Mouse (Mus musculus): ENCODE data around the gene Adam10.

The Adam10 gene

DNA sequence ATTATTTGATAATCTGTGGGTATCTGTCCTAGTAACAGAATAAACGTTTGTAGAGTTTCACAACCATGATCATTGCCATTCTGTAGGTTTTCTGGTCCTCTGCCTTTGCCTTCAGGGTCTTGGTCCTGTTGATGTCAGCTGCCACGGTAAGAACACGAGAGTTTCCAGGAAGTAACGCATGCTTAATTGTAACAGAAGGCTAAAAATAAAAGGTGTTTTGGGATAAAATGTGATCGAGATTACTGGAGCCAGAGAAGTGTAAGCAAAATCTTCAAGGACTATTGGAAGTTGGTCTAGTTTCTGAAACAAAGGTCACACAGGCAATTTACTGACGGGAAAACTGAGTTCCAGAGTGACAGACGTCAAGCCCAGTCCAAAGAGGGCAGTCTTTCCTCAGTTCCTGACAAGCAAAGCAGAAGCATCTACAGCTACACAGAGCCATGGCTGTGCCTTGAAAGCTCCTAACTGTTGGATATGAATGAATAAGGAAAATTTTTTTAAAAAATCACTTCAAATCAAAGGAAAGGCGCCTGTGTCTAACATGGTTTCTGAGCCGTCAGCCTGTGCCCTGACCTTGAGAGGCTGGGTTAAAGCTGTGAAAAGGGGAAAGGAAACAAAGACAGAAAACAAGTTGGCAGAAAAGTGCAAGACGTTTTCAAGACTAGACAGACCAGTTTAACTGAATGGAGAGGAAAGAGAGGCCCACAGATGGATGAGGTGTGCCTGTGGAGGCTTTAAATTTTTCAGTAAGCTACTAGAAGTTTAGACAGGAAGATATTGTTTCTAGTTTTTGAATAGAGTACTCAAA, 6.8 kb upstream of the Adam10 start:
- no peak for DNase-seq (ENCODE audit: low spot score in 2 of 2)

DNA sequence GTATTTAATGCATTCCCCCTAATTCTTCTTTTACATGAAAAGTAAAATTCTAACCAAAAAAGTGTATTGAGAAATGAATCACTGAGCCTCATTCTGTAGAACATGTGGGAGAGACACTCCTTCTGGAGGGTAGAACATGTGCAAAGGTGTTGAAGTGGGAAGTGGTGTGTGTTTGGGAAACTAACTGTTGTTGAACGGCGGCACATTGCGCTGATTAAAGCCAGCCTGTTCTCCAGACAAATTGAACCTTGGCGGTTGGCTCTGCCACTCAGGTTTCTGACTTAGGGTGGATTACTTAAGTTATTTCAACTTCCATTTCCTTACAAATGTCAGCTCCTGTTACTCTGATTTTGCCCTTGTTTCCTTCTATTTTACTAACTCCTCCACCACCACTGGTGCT, 5.1 kb upstream of the Adam10 start:
- DNase-seq (ENCODE audit: low spot score in 2 of 2), result no peak

DNA sequence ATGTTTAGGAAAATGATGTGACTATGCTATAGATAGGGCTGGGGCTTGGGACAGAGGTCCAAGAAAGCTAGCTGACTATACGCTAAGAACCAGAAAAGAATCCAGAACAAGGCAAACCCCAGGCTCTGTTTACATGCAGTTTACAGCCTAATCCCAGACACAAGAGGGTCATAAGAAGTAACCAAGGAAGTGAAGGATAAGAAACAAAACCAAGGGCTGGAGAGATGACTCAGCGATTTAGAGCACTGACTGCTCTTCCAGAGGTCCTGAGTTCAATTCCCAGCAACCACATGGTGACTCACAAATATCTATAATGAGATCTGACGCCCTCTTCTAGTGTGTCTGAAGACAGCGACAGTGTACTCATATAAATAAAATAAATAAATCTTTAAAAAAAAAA, 3.7 kb upstream of the Adam10 start:
- DNase-seq (ENCODE audit: low spot score in 2 of 2), result no peak

DNA sequence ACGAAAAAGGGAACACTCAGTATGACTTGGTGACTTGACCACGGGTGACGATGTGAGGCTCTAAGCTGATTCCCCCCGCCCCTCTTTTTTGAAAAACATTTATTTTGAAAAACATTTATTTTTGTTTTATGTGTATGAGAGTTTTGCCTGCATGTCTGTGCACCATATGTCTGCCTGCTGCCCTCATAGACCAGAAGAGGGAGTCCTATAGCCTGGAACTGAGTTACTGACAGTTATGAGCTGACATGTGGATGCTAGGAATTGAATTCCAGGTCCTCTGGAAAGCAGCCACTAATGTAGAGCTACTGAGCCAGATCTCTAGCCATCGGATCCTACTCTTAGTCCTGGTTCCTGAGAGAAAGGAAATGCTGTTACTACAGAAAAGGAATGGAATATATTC, 2.8 kb upstream of the Adam10 start:
- no peak for DNase-seq (ENCODE audit: low spot score in 2 of 2)

DNA sequence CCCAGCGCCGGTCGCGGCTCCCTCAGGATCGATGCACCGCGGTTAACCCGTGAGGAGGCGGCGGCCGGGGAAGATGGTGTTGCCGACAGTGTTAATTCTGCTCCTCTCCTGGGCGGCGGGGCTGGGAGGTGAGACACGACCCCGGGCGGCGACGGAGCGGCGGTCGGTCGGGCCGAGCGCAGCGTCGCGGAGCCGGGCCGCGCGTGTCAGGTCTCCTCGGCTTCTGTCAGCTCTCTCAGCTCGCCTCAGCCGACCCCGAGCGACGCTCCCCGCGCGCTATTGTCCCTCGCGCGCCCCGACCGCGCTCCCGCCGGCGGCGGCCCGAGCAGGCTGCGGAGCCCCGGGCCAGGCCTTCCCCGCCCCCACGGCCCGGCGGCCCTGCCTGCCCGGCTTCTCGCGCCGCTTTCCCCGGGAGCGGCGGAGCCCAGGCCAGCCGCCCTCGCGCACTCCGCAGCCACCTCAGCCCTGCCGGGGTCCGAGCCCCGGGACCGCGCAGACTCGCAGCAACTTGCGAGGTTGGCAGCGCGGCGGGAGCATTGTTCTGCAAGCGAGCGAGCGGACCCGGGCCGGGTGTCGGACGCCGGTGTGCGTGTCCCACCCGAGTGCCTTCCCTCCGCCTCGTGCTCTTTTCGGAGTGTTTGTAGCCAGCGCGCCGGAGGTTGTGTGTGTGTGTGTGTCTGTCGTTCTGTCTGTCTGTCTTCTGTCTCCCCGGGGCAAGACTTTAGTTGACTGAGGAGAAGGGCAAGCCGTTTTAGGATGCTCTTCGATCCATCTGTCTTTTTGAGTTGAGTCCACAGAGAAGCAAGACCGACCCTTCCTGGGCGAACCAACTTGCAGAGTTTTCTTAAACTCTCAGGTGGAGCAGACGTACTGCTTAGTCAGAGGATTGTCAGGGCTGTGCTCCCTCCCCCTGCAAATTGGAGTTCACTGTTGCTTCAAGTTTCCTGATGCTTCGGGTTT, 615 bp downstream of the Adam10 start:
- peak; percentile 32 to 43 for DNase-seq (ENCODE audit: low spot score in 2 of 2)

DNA sequence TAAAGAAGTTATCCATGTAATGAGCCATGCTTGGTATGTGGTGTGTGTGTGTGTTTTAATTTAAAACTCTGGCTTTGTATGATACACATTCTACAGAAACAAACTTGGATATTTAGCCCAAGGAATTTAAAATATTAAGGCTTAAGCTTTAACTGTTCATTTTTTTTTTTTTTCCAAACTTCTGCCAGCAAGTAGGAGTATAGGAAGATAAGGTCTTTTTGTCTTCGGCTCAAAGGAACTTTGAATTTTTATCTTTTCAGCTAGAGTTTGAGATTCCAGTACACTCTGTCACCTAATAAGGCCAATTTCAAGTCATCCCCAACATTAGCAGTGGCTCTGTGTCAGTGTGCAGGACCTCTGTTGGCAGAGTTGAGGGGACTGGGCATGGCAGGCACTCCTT, 3.4 kb downstream of the Adam10 start:
- DNase-seq (ENCODE audit: low spot score in 2 of 2), result no peak

DNA sequence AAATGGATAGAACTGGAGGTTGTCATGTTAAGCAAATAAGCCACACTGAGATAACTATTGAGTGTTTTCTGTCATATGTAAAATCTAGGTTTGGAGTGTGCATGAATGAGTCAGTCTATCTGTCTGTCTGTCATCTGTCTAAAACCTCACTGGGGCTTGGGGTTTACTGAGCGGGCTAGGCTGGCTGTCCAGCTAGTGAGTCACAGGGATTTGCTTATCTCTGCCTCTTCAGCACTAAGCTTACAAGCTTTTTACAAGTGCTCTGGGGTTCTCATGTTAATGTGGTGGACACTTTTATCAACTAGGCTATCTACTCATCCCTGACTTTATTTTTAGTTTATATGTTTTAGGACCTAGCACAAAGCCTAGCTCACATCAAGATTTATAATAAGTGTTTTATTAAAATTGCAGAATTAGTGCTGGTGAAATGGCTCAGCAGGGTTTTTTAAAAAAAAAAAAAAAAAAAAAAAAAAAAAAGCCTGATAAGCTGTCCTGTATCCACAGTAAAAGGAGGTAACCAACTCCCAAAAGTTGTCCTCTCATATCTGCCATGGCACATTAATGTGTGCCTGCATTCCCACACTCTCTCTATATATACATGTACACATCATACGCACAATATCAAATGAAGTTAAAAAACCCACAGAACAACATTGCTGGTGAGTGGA, 9.6 kb downstream of the Adam10 start:
- no peak for DNase-seq (ENCODE audit: low spot score in 2 of 2)

DNA sequence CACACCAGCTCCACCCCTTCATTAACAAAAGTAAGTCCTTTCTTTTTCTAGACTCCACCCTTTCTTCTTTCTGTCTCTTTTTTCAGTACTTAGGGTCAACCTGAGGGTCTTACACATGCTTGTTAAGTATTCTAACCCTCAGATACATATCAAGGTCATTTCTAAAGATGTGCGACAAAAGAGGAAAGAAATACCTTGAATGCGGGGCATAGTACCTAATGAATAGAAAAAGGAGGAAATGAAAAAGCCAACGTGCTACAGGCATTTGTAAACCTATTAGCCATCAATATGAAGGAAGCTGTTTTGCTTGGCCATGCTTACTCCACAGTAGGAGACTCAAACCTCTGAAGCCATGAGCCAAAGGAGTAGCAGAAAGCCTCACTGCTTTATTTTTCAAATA, 11.1 kb downstream of the Adam10 start:
- DNase-seq (ENCODE audit: low spot score in 2 of 2), result no peak

DNA sequence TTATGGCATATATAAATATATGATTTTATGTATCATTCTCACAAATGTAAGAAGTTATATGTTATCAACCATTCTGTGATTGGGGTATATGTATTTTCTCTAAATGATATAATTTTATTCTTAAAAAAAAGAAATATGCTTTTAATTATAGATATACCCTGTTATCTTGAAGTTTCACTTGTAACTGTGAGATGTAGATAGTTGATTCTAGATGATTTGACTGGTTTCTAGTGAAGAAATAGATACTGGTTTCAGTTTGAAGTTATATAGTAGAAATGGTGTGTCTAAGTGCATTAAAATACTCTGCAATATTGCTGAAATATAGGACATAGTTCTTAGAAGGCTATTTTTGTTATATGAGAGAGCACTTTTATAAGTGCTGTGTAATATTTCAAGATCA, 11.8 kb downstream of the Adam10 start:
- no peak for DNase-seq (ENCODE audit: low spot score in 2 of 2)

DNA sequence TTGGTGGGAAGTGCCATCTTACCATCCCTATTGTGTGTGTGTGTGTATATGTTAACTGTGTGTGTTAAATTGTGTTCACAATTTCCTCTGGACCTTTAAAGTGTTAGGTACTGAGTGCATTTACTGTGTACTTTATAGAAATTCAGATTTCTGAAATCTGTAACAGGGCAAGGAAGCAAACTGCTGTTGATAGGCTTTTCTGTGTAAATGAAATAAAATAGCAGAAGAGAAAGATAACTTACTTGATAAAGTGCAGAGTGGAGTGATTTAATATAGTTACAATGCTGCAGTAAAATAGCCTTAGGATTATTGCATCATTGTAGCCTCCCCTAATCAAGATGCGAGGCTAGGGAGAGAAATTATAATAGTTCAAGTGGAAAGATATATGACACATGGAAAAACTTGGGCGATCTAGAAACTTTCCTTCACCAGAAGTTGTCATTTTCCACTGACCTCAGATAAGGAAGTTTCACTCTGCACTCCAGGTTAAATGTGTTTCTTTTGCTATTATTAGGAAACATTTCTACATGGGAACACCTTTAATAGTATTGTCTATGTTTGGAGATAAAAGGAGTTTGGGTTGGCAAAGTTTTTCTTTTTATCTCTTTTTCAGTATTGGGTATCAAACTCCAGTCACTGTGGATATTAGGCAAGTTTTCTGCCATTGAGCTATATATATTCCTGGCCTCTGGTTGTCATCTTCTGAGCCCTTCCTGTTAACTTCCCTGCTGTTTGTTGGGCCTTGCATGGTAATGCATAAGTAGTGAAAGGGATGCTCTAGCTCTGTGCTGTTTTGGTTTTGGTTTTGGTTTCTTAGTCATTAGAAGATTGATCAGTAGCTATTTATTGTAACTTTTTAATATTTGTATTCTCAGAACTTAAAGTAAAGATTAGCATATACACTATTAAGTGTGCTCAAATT, 13.2 kb downstream of the Adam10 start:
- DNase-seq (ENCODE audit: low spot score in 2 of 2), result no peak

DNA sequence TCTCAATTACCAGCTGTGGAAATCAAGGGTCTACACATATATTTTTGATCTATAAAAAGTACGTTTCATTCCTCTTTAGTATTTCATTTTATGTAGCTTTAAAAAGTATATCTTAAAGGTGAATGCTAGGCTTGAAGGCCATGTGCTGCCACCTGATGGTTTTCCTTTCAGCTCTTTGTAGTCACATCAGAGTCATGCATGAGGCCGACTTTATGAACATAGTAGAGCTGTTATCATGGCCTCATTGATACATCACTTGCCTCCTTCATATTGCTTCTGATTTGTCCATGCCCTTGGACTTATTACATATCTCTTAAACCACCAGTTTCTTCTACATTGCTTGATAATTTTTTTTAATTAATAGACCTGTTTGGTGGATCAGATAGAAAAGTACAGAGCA, 16.9 kb downstream of the Adam10 start:
- no peak for DNase-seq (ENCODE audit: low spot score in 2 of 2)

DNA sequence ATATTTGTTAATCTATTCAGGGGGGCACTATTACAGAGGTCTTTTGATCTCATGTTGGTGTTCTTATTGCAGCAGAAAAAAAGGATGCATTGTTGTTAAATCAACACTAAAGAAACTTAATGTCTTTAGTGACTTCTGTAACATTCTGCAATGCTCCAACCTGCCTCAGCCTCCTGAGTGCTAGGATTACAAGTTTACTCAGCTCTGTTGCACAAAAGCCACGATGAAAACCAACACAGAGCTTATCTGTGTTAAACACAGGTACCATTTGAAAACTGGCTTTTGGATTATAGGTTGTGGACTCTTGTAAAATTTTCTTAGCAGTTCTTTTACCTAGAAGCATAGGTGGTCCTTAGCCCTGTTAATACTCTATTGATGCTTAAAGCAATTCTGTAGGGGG, 19.3 kb downstream of the Adam10 start:
- no peak for DNase-seq (ENCODE audit: low spot score in 2 of 2)

DNA sequence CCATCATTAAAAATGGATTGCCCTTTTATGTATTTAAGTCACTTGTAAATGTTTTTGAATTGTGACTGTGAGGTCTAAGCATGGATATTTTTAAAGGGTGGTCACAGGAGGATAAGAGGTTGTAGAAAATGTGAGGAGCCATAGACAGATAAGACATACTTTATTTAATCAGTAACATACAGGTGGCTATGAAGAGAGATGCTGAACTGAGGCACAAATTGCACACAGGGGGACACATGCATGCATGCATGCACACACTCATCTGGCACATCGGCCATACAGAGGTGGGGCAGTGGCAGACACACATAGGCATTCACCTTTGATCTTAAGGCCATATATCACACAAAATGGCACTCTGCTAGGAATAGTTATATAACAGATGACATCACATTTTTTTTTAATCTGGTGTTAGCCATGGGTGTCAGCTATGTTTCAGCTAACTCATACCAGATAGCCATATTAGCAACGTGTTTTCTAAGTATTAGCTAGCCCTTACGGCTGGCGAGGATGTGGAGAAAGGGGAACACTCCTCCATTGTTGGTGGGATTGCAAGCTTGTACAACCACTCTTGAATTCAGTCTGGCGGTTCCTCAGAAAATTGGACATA, 24.9 kb downstream of the Adam10 start:
- DNase-seq (ENCODE audit: low spot score in 2 of 2), result no peak

DNA sequence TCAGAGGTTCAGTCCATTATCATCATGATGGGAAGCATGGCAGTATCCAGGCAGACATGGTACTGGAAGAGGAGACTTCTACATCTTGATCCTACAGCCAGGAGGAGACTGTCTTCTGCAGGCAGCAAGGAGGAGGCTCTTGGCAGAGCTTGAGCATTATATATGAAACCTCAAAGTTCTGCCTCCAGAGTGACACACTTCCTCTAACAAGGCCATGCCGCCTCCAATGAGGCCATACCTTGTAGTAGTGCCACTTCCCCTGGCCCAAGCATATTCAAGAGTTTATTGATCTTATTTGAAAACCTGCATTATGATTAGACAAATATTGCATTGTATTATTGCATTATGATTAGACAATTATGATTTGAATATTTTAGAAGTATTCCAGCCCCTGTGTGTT, 27.6 kb downstream of the Adam10 start:
- DNase-seq (ENCODE audit: low spot score in 2 of 2), result no peak

DNA sequence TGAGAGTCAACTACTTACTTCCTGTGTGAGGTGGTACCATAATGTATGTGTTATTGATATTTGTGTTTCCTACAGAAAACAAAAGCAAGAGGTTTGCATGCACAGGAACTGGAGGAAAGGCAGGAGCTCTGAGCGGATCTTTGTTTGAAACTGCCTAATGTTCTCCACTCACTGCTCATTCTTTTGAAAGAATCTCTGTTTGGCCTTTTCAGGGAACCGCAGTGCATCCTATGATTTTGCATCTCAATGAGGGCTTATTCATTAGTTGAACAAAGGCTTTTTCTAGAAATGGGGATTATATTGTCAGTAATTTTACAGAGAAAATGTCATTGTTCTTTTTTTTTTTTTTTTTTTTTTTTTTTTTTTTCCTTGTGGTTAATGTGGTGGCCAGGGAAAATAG, 50.7 kb downstream of the Adam10 start:
- no peak for DNase-seq (ENCODE audit: low spot score in 2 of 2)

DNA sequence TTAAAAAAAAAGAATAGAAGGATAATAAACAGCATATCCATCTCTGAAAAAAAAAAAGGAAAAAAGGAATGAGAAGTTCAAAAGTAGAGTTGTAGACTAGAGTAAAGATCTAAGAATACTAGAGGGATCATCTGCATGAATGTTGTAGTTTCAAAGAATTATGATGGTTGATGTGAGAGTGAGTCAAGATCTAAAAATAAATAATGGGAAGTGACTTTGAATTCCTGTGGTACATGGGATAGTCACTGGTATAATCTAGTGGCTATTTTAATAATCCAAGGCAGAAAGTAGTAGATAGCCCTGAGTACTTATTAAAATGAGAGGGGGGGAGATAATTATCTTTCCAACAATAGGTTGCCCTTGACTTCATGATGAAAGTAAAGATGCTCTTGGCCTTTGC, 52.3 kb downstream of the Adam10 start:
- no peak for DNase-seq (ENCODE audit: low spot score in 2 of 2)

DNA sequence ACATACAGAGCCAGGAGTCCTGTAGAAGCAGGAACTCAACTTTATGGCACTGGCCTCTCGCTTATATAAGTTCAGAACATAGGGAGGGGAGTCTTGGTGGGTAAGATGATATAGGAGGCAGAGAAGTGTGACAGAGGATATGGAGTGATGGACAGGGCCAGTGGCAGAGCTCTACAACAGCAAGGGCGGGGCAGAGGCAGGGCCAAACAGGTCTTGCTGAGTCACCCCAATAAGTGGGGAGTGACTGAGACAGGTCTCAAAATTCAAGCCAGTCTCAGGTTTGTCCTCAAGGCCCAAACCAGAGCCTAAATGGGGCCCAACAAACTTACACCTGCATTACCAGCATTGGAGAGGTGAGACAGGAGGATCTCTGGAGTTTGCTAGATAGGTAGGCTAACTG, 54.4 kb downstream of the Adam10 start:
- no peak for DNase-seq (ENCODE audit: low spot score in 2 of 2)

DNA sequence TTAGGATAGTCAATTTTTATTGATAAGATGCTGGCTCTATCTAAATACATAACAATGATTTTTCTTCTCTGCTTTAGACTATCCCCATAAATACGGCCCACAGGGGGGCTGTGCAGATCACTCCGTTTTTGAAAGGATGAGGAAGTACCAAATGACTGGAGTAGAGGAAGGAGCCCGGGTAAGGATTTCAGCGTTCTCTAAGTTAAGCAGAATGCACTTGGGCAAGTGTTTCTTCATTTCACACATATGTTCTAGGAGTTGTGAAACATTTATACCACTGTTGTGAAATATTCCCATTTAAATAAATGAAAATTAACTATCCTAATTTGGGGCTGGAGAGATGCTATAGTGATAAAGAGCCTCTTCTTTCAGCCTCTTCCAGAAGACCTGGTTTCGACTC, 61.2 kb downstream of the Adam10 start:
- no peak for DNase-seq (ENCODE audit: low spot score in 2 of 2)

DNA sequence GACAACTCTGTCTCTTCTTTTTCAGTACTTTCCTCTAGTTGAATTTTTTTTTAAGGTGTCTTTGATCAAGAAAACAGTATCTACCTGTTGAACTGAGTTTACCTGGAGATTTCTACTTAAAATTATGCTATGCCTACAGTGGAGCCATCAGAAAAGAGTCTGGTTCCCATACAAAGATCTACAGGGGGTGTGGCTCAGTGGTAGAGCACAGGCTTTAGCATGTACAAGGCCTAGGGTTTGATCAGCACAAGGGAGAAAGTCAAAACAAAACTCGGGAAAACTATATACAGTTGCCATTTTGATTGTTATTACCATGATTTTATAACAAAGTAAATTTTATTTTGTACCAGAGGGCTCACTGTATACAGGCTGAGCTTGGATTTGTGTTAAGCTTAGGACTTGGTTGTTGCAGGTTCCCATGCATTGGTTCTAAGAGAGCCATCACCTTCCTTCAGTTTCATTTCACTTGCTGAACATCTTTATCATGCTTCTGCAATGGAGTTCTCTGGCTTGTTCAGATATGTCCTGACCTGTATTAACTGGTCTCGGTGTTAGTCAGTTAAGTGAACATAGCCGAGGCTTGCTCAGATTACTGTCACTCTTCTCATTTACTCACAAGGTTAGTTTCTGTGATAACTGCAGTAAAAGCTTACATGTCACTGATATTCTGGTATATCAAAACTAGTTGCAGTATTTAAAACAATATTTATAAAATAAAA, 72.9 kb downstream of the Adam10 start:
- no peak for DNase-seq (ENCODE audit: low spot score in 2 of 2)

DNA sequence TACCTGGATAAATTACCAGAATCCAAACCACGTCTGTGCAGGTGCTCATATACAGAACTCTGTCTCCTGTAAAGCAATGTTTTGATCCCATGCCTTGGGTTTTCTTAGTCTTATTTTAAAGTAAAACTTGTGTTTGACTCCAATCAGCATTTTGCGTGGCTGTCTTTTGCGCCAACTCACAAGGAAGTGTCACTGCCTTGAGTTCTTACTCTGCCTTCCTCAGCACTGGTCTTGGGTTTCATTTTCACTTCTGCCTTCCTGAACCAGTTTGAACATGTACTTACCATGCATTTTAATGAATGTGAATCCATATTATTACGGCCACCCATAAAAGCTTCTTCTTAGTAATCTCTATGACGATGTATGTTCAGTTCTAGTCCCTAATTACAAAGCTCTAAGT, 82.2 kb downstream of the Adam10 start:
- no peak for DNase-seq (ENCODE audit: low spot score in 2 of 2)

All from frontal cortex, postnatal 36 days (tissue).